In the genomic region with DNA sequence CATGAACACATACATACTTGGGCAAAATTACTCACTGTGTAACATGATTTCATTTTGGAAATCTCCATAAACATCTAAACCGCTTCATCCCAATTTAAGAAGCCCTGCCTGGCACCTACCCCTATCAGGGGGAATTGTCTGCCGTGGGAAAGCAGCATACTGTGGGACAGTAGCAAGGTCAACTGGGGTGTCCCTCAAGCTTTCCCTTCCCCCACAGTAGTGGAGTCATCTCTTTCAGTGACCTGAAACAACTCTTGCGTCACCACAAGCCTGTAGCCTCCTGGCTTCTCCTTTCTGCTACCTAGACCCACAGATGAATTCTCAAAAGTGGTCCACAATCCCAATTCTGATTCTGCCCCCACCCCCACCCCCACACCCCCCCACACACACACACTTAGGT, we compare ENCODE assay signal across 24 mouse cellular contexts.
A peak's percentile ranks its signal among the peaks of the same experiment; 100 is the strongest.
DNase-seq lines count a peak whose midpoint lies in the region; ATAC-seq and TF ChIP-seq lines count a peak whose summit lies in the region.
"Had no signal": no experiment of that assay in that cellular context is flagged by ENCODE, and none has a peak within 500 bp of the region (broad histone marks: within the 10 kb centered on the region; RNA-seq: fewer than 3 reads in every experiment).

No protein-coding gene starts in this region.

- no peak overlapping the region for H3K9ac ChIP-seq in heart, postnatal 0 days (replicated peaks; ENCODE audit: low read depth, low read length)
- no peak overlapping the region for H3K9ac ChIP-seq in hindbrain, embryonic 13.5 days
- H3K9ac ChIP-seq: forebrain, embryonic 13.5 days; heart, embryonic 12.5 days; heart, embryonic 15.5 days; hindbrain, embryonic 15.5 days had no signal

- H3K4me3 ChIP-seq in heart, postnatal 0 days (ENCODE audit: low read depth, low read length), result no peak overlapping the region
- no peak overlapping the region for H3K4me3 ChIP-seq in hindbrain, embryonic 13.5 days
- H3K4me3 ChIP-seq: forebrain, embryonic 10.5 days; forebrain, embryonic 13.5 days; heart, embryonic 12.5 days; heart, embryonic 15.5 days; hindbrain, embryonic 15.5 days had no signal

- no peaks in the 10 kb centered on the region for H3K9me3 ChIP-seq in heart, postnatal 0 days (replicated peaks; ENCODE audit: control insufficient read depth, low read length)
- H3K9me3 ChIP-seq in hindbrain, embryonic 13.5 days, result no peaks in the 10 kb centered on the region
- H3K9me3 ChIP-seq: forebrain, embryonic 10.5 days; forebrain, embryonic 13.5 days; heart, embryonic 12.5 days; heart, embryonic 15.5 days; hindbrain, embryonic 15.5 days had no signal

- DNase-seq in adrenal gland, adult 2 months, result peak; percentile 45
- DNase-seq in adrenal gland, postnatal 25 days, result no peak
- no peak for DNase-seq in heart, postnatal 0 days (ENCODE audit: low spot score)
- DNase-seq in heart, adult 18-20 months, result no peak
- peak; percentile 72 for DNase-seq in 416B (ENCODE audit: low read depth)
- no peak for DNase-seq in layer of hippocampus, adult 9-10 months (ENCODE audit: low spot score)
- DNase-seq: adrenal gland, adult 8-10 months; B cell, adult 2 months; cerebellum, adult 18-20 months; cerebellum, adult 9-10 months; cerebellum, postnatal 14 days; gastrocnemius, postnatal 10 days; gastrocnemius, postnatal 36 days; heart, adult 11 months; heart, postnatal 14 days; heart, postnatal 4 days had no signal

- 82% methylated on average over 3 of the region's 3 CpGs for WGBS in heart, postnatal 0 days
- 97% methylated on average over 3 of the region's 3 CpGs for WGBS in hindbrain, embryonic 13.5 days

- no peak for TF ChIP-seq CTCF in heart, postnatal 0 days (IDR thresholded peaks at IDR 0.05; ENCODE audit: low read depth)

- 0 out of 2 replicates have a peak overlapping the region, but pooled peaks have one; percentile 7 for H3K27ac ChIP-seq in heart, postnatal 0 days (ENCODE audit: low read depth)
- H3K27ac ChIP-seq in hindbrain, embryonic 13.5 days, result no peak overlapping the region
- H3K27ac ChIP-seq: forebrain, embryonic 10.5 days; forebrain, embryonic 13.5 days; heart, embryonic 15.5 days; hindbrain, embryonic 15.5 days had no signal

- H3K4me1 ChIP-seq in heart, postnatal 0 days (ENCODE audit: control insufficient read depth, insufficient read depth), result no peaks in the 10 kb centered on the region
- no peaks in the 10 kb centered on the region for H3K4me1 ChIP-seq in hindbrain, embryonic 13.5 days (replicated peaks)
- H3K4me1 ChIP-seq: forebrain, embryonic 10.5 days; forebrain, embryonic 13.5 days; hindbrain, embryonic 15.5 days had no signal

- ATAC-seq in heart, postnatal 0 days (ENCODE audit: insufficient read depth, low read depth), result no peak
- ATAC-seq in granulocyte monocyte progenitor cell, adult 5-6 weeks (replicated peaks; ENCODE audit: poor library complexity, severe bottlenecking), result peak; percentile 73
- ATAC-seq in hindbrain, embryonic 13.5 days (ENCODE audit: low FRiP score), result no peak
- ATAC-seq: forebrain, embryonic 13.5 days; forebrain, embryonic 16.5 days had no signal

- H3K36me3 ChIP-seq in heart, postnatal 0 days (replicated peaks; ENCODE audit: control insufficient read depth, insufficient read depth, low read length), result no peaks in the 10 kb centered on the region
- H3K36me3 ChIP-seq in hindbrain, embryonic 13.5 days, result no peaks in the 10 kb centered on the region
- H3K36me3 ChIP-seq: forebrain, embryonic 10.5 days; heart, embryonic 12.5 days; heart, embryonic 15.5 days; hindbrain, embryonic 15.5 days had no signal

- no peak for TF ChIP-seq EP300 in heart, postnatal 0 days (IDR thresholded peaks at IDR 0.05; ENCODE audit: low read depth)

- H3K4me2 ChIP-seq in heart, postnatal 0 days (ENCODE audit: low read depth, low read length), result no peak overlapping the region
- H3K4me2 ChIP-seq in hindbrain, embryonic 13.5 days, result no peak overlapping the region
- H3K4me2 ChIP-seq: forebrain, embryonic 13.5 days; heart, embryonic 12.5 days; heart, embryonic 15.5 days; hindbrain, embryonic 15.5 days had no signal

- H3K27me3 ChIP-seq in heart, postnatal 0 days (ENCODE audit: control insufficient read depth, insufficient read depth, low read length), result no peaks in the 10 kb centered on the region
- no peaks in the 10 kb centered on the region for H3K27me3 ChIP-seq in hindbrain, embryonic 13.5 days
- H3K27me3 ChIP-seq: forebrain, embryonic 13.5 days; heart, embryonic 12.5 days; heart, embryonic 15.5 days; hindbrain, embryonic 15.5 days had no signal

Comparison
In these comparisons a context has a peak if more than half of its experiments do, and no peak if none do; other contexts are left out.
1. DNase-seq: peak in adrenal gland, adult 2 months (single experiment) and 416B (single experiment); none in adrenal gland, postnatal 25 days (single experiment), heart, postnatal 0 days (single experiment), heart, adult 18-20 months (0 of 2) and layer of hippocampus, adult 9-10 months (single experiment).